Mouse (Mus musculus): ENCODE results near the gene Gpm6b. TPM values are rescaled to one million over a fixed set of nuclear protein-coding genes. Genes with fewer than 3 reads are reported as not detected.

Gene Gpm6b
- polyA plus RNA-seq, 1 experiment = 2.4 TPM

GRCm38 (mm10) chrX:166291266-166291665 lies 52.6 kb downstream of the Gpm6b start:
- TF ChIP-seq POLR2A (IDR thresholded peaks at IDR 0.05; ENCODE audit: control insufficient read depth, extremely low read depth, insufficient read depth, low read length, poor library complexity) (no peak), CTCF (IDR thresholded peaks at IDR 0.05; ENCODE audit: borderline replicate concordance, control insufficient read depth, extremely low read depth, insufficient read depth, low read length, poor library complexity) (no peak)
- H3K4me1 ChIP-seq (replicated peaks; ENCODE audit: control insufficient read depth, insufficient read depth, low read length) = no peaks in the 10 kb centered on the region
- H3K27ac ChIP-seq (ENCODE audit: control insufficient read depth, insufficient read depth, low read length) = no peak overlapping the region
- H3K4me3 ChIP-seq (ENCODE audit: control insufficient read depth, insufficient read depth, low read length) = no peak overlapping the region
- DNase-seq = no peak
- H3K27me3 ChIP-seq (ENCODE audit: control insufficient read depth, insufficient read depth, low read length) = no peaks in the 10 kb centered on the region
- no peaks in the 10 kb centered on the region for H3K36me3 ChIP-seq (ENCODE audit: control insufficient read depth, insufficient read depth, low read length)
- WGBS = 81% methylated on average over 3 of the region's 3 CpGs

- DNase-seq = peak; percentile 2
- 91% methylated on average over 3 of the region's 3 CpGs for whole genome bisulfite sequencing
- H3K4me3 ChIP-seq (ENCODE audit: control insufficient read depth, insufficient read depth, low read length) = no peak overlapping the region
- TF ChIP-seq CTCF (IDR thresholded peaks at IDR 0.05; ENCODE audit: borderline replicate concordance, control insufficient read depth, extremely low read depth, insufficient read depth, low read length, poor library complexity) (no peak), POLR2A (IDR thresholded peaks at IDR 0.05; ENCODE audit: control insufficient read depth, extremely low read depth, insufficient read depth, low read length, poor library complexity) (no peak)
- no peak overlapping the region for H3K27ac ChIP-seq (ENCODE audit: control insufficient read depth, insufficient read depth, low read length)
- no peaks in the 10 kb centered on the region for H3K36me3 ChIP-seq (ENCODE audit: control insufficient read depth, insufficient read depth, low read length)
- H3K27me3 ChIP-seq (ENCODE audit: control insufficient read depth, insufficient read depth, low read length) = no peaks in the 10 kb centered on the region
- no peaks in the 10 kb centered on the region for H3K4me1 ChIP-seq (replicated peaks; ENCODE audit: control insufficient read depth, insufficient read depth, low read length)
Observed at GRCm38 (mm10) chrX:166293465-166293864, 54.8 kb downstream of the Gpm6b start.

- Histone ChIP-seq H3K36me3 (ENCODE audit: control insufficient read depth, insufficient read depth, low read length) (no peaks in the 10 kb centered on the region), H3K4me1 (replicated peaks; ENCODE audit: control insufficient read depth, insufficient read depth, low read length) (no peaks in the 10 kb centered on the region), H3K4me3 (ENCODE audit: control insufficient read depth, insufficient read depth, low read length) (no peak overlapping the region), H3K27ac (ENCODE audit: control insufficient read depth, insufficient read depth, low read length) (no peak overlapping the region), H3K27me3 (ENCODE audit: control insufficient read depth, insufficient read depth, low read length) (no peaks in the 10 kb centered on the region)
- no peak for TF ChIP-seq CTCF (IDR thresholded peaks at IDR 0.05; ENCODE audit: borderline replicate concordance, control insufficient read depth, extremely low read depth, insufficient read depth, low read length, poor library complexity)
- TF ChIP-seq POLR2A (IDR thresholded peaks at IDR 0.05; ENCODE audit: control insufficient read depth, extremely low read depth, insufficient read depth, low read length, poor library complexity) = no peak
- 94% methylated on average over 2 of the region's 2 CpGs for WGBS
- DNase-seq = no peak
Observed at GRCm38 (mm10) chrX:166302791-166303190, 64.1 kb downstream of the Gpm6b start.

- DNase-seq = no peak
- WGBS = 51% methylated on average over 2 of the region's 2 CpGs
- no peak overlapping the region for H3K4me3 ChIP-seq (ENCODE audit: control insufficient read depth, insufficient read depth, low read length)
Observed at GRCm38 (mm10) chrX:166304355-166304754, 65.6 kb downstream of the Gpm6b start.

GRCm38 (mm10) chrX:166307437-166308222 lies 68.9 kb downstream of the Gpm6b start:
- no peak for DNase-seq
- H3K4me1 ChIP-seq (replicated peaks; ENCODE audit: control insufficient read depth, insufficient read depth, low read length) = no peaks in the 10 kb centered on the region
- no peak overlapping the region for H3K27ac ChIP-seq (ENCODE audit: control insufficient read depth, insufficient read depth, low read length)
- H3K4me3 ChIP-seq (ENCODE audit: control insufficient read depth, insufficient read depth, low read length) = no peak overlapping the region
- H3K27me3 ChIP-seq (ENCODE audit: control insufficient read depth, insufficient read depth, low read length) = no peaks in the 10 kb centered on the region
- H3K36me3 ChIP-seq (ENCODE audit: control insufficient read depth, insufficient read depth, low read length) = no peaks in the 10 kb centered on the region
- TF ChIP-seq POLR2A (IDR thresholded peaks at IDR 0.05; ENCODE audit: control insufficient read depth, extremely low read depth, insufficient read depth, low read length, poor library complexity) (no peak), CTCF (IDR thresholded peaks at IDR 0.05; ENCODE audit: borderline replicate concordance, control insufficient read depth, extremely low read depth, insufficient read depth, low read length, poor library complexity) (no peak)
- 93% methylated on average over 7 of the region's 7 CpGs for WGBS

More at GRCm38 (mm10) chrX:166304355-166304754, 65.6 kb downstream of the Gpm6b start:
- H3K36me3 ChIP-seq (ENCODE audit: control insufficient read depth, insufficient read depth, low read length) = no peaks in the 10 kb centered on the region
- no peak overlapping the region for H3K27ac ChIP-seq (ENCODE audit: control insufficient read depth, insufficient read depth, low read length)
- no peak for TF ChIP-seq CTCF (IDR thresholded peaks at IDR 0.05; ENCODE audit: borderline replicate concordance, control insufficient read depth, extremely low read depth, insufficient read depth, low read length, poor library complexity)
- TF ChIP-seq POLR2A (IDR thresholded peaks at IDR 0.05; ENCODE audit: control insufficient read depth, extremely low read depth, insufficient read depth, low read length, poor library complexity) = no peak
- H3K4me1 ChIP-seq (replicated peaks; ENCODE audit: control insufficient read depth, insufficient read depth, low read length) = no peaks in the 10 kb centered on the region
- H3K27me3 ChIP-seq (ENCODE audit: control insufficient read depth, insufficient read depth, low read length) = no peaks in the 10 kb centered on the region

GRCm38 (mm10) chrX:166308798-166309197 lies 70.1 kb downstream of the Gpm6b start:
- TF ChIP-seq POLR2A (IDR thresholded peaks at IDR 0.05; ENCODE audit: control insufficient read depth, extremely low read depth, insufficient read depth, low read length, poor library complexity) (no peak), CTCF (IDR thresholded peaks at IDR 0.05; ENCODE audit: borderline replicate concordance, control insufficient read depth, extremely low read depth, insufficient read depth, low read length, poor library complexity) (no peak)

More at GRCm38 (mm10) chrX:166308798-166309197, 70.1 kb downstream of the Gpm6b start:
- Histone ChIP-seq H3K36me3 (ENCODE audit: control insufficient read depth, insufficient read depth, low read length) (no peaks in the 10 kb centered on the region), H3K27me3 (ENCODE audit: control insufficient read depth, insufficient read depth, low read length) (no peaks in the 10 kb centered on the region), H3K4me1 (replicated peaks; ENCODE audit: control insufficient read depth, insufficient read depth, low read length) (no peaks in the 10 kb centered on the region), H3K27ac (ENCODE audit: control insufficient read depth, insufficient read depth, low read length) (no peak overlapping the region), H3K4me3 (ENCODE audit: control insufficient read depth, insufficient read depth, low read length) (no peak overlapping the region)
- no peak for DNase-seq
- WGBS = 11% methylated on average over 1 of the region's 1 CpGs

Data from thymus, adult 2 months (tissue).